Mouse (Mus musculus) bone marrow macrophage, adult 2 months (primary cell): Measurements from ENCODE around the gene Rspo4. TPM values are rescaled to one million over a fixed set of nuclear protein-coding genes. Genes with fewer than 3 reads are reported as not detected.
A peak's percentile ranks its signal among the peaks of the same experiment; 100 is the strongest.

Experiments
- H3K27ac ChIP-seq: 2 replicates; pipeline ENCODE4 v1.5.1; 2012; ENCODE audit warnings: low read depth, low read length; ENCODE audit not compliant: insufficient read depth
- H3K4me1 ChIP-seq: 2 replicates; pipeline ENCODE4 v1.6.1; 2012; ENCODE audit warnings: low read length; ENCODE audit not compliant: control insufficient read depth, insufficient read depth
- H3K4me3 ChIP-seq: 2 replicates; pipeline ENCODE4 v1.5.1; 2012; ENCODE audit warnings: mild to moderate bottlenecking, low read length, moderate library complexity; ENCODE audit not compliant: insufficient read depth
- CTCF ChIP-seq: IDR thresholded peaks from 2 replicates; pipeline ENCODE4 v1.5.1; 2012; ENCODE audit warnings: low read depth, mild to moderate bottlenecking, low read length, moderate library complexity
- POLR2A ChIP-seq: IDR thresholded peaks from 2 replicates; pipeline ENCODE4 v1.6.1; 2012; ENCODE audit warnings: mild to moderate bottlenecking, low read depth, low read length, borderline replicate concordance
- polyA plus RNA-seq: library from polyadenylated mRNA; stranded (reverse); fragments of >200 nt; gene quantifications from 2 replicates; pipeline ENCODE4 v1.2.4, GENCODE M21; 2012; ENCODE audit not compliant: missing spikeins, insufficient read depth, insufficient read length

Gene Rspo4
- polyA plus RNA-seq: not detected in 2 replicates

DNA sequence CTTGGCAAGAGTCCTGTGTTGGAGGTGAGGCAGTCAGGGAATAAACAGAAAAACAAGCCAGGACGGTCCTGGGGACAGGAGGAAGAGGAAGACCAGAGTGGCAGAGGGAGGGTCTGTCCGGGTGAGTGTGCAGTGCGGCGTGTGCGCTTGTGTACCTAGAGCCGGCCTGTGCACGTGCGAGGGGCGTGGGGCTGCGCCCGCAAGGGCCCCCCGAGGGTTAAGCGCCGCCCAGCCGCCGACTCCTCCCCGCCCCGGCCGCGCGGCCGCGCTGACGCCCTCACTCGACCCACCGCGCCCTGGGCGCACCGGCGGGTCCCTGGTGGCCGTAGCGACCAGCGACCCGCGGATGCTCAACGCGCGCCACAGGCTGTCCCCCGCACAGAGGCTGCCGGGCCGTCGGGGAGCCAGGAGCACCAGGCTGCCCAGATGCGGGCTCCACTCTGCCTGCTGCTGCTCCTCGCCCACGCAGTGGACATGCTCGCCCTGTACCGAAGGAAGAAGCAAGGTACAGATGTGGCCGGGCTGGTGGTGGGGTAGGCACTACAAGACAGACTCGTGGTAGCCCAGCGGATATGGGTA is at the start of gene Rspo4:
Gene Rspo4, plus strand, starts transcription at position 280 of the 579 bp plus-strand sequence.
- no peak for TF ChIP-seq CTCF
- no peak for TF ChIP-seq POLR2A
- Histone ChIP-seq H3K4me1 (no peaks in the 10 kb centered on the region), H3K27ac (no peak within 1 kb of the TSS), H3K4me3 (no peak within 1 kb of the TSS)

DNA sequence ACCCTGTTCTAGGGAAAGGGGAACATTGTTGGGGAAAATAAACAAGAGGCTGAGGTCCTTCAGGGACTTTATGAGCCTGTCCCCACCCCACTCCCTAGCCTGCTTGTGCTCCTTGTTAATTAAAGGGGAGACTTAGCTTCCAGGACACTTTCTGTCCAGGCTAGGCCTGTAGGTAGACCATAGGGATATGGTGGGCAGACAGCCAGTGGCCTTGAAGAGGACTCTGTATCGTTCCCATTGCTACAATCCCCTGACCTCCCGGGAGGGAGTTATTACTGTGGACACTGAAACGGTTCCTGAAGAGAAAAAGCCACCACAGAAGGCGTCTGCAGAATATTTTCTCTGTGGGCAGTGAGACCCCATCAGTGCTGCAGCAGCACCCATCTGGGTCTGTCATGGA is 27.1 kb upstream of the Rspo4 start:
- TF ChIP-seq CTCF (no peak), POLR2A (no peak)

DNA sequence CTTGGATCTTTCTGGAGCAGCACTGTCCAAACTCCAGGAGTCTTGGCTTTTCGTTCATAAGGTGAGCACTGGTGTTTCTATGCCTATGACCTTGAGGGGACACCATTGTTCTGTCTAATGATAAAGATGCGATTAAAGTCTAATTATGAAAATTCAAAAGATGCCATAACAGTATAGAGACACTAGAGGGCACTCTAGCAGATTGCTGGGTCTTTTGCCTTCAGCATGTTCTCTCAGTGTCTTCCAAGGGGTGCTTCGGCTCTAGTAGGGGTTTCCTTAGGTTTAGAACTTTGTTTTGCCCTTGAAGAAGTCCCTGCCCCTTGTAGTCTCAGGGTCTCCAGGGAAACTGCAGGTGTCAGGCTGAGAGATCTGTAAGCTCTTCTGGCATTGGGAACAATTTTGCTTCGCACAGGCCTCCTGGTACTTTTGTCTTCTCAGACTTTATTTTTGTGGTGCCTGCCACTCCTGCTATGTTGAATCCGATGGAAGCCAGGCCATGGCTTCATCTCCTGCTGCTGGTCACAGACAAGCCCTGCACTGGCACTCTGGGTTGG is 19.6 kb downstream of the Rspo4 start:
- Histone ChIP-seq H3K4me1 (no peaks in the 10 kb centered on the region), H3K27ac (no peak overlapping the region), H3K4me3 (no peak overlapping the region)
- TF ChIP-seq POLR2A (no peak), CTCF (peak; percentile 41)

More for the DNA sequence above, 27.1 kb upstream of the Rspo4 start:
- H3K4me1 ChIP-seq: no peaks in the 10 kb centered on the region
- no peak overlapping the region for H3K4me3 ChIP-seq
- H3K27ac ChIP-seq: no peak overlapping the region

DNA sequence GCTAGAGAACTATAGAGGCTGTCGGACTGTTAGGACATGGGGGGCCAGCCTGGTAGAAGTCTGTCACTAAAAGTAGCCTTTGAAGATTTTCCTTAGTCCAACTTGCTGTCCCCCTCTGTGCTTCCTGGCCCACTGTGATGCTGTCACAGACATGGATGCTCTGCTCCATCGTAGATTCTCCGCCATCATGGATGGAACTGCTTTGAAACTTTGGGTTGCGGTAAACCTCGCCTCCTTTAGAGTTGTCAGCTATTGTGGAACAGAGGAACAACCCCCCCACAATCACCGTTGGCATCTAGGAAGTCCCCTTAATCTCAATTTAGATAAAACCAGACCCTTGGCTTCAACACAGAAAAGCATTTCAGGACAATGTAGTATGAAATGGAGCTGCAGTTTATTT is 22.2 kb downstream of the Rspo4 start:
- TF ChIP-seq POLR2A (no peak), CTCF (no peak)
- H3K4me1 ChIP-seq: no peaks in the 10 kb centered on the region
- no peak overlapping the region for H3K27ac ChIP-seq
- H3K4me3 ChIP-seq: no peak overlapping the region

DNA sequence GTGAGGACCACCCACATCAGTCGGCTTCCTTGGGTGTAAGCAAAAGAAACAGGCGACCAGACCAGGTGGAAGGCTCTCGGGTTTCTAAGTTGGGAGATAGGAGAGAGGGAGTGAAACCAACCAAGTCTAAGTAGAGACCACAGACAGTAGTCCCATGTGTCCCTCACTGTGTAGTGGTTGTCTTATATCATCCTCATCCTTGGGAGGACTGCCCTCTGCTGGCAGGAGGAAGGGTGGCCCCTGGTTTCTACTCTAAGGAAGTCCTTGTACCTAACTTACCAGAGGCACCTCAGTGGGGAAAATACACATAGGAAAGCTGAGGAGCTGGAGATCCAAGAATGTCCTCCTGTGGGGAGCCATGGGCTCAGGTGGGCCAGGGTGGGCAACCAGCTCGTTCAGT is 23.8 kb downstream of the Rspo4 start:
- H3K27ac ChIP-seq: no peak overlapping the region
- H3K4me1 ChIP-seq: no peaks in the 10 kb centered on the region
- TF ChIP-seq CTCF (peak; percentile 37; the same call in 1 of the 2 replicates), POLR2A (no peak)
- no peak overlapping the region for H3K4me3 ChIP-seq

- Histone ChIP-seq H3K4me1 (no peaks in the 10 kb centered on the region), H3K27ac (no peak overlapping the region), H3K4me3 (no peak overlapping the region)
- no peak for TF ChIP-seq POLR2A
- no peak for TF ChIP-seq CTCF
Observed at GRCm38 (mm10) chr2:151868196-151868595, 25.5 kb downstream of the Rspo4 start.

DNA sequence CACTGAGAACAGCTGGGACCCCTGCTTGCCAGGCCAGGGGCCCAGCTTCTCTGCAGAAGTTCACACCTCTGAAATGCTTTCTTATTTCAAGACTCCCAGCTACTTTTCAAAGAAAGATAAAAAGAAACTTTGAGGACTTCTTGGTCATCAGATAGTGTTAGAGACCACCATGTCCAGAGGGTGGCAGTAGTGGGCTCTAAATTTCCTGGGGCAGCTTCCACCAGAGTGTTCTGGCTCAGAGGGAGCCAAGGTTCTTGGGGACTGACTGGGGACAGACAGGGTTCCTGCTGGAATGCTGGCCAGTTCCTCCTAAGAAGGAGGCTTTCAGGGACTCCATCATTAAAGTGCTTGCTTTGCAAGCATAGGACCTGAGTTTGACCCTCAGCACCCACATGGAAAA is 31.8 kb downstream of the Rspo4 start:
- Histone ChIP-seq H3K4me1 (no peaks in the 10 kb centered on the region), H3K4me3 (no peak overlapping the region), H3K27ac (no peak overlapping the region)
- no peak for TF ChIP-seq POLR2A
- TF ChIP-seq CTCF: no peak

- Histone ChIP-seq H3K4me1 (no peaks in the 10 kb centered on the region), H3K27ac (no peak overlapping the region), H3K4me3 (no peak overlapping the region)
- TF ChIP-seq CTCF: peak; percentile 84
- TF ChIP-seq POLR2A: no peak
Observed at GRCm38 (mm10) chr2:151876012-151876485, 33.3 kb downstream of the Rspo4 start.

GRCm38 (mm10) chr2:151878645-151879044 is 35.9 kb downstream of the Rspo4 start:
- no peak overlapping the region for H3K4me3 ChIP-seq
- H3K4me1 ChIP-seq: no peaks in the 10 kb centered on the region
- no peak overlapping the region for H3K27ac ChIP-seq
- TF ChIP-seq CTCF (no peak), POLR2A (no peak)

DNA sequence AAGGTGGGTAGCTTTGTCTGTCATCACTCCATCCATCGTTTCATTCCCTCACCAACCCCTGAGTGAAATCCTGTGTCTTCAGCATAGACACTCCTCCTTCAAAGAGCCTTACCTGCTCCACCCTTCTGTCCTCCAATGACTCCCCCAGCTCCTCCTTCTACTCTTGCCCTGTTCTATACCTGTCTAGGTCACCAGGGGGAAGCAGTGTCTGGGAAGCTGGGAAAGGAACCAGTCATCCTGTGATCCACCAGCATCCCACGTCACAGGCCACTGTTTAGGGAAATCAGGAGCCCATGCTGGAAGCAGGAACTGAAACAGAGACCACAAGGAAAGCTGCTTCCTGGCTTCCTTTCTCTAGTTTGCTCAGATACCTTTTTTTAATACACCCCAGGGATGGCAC is 37.0 kb downstream of the Rspo4 start:
- Histone ChIP-seq H3K27ac (no peak overlapping the region), H3K4me3 (no peak overlapping the region), H3K4me1 (no peaks in the 10 kb centered on the region)
- TF ChIP-seq CTCF: no peak
- TF ChIP-seq POLR2A: no peak
